Mouse (Mus musculus): ENCODE measurements at regions not wholly inside any gene's neighbourhood (a gene's known extent, or its start where the extent isn't known, plus 50 kb on each side); places are given as distances from the start of the nearest gene placed in this dataset.

DNA sequence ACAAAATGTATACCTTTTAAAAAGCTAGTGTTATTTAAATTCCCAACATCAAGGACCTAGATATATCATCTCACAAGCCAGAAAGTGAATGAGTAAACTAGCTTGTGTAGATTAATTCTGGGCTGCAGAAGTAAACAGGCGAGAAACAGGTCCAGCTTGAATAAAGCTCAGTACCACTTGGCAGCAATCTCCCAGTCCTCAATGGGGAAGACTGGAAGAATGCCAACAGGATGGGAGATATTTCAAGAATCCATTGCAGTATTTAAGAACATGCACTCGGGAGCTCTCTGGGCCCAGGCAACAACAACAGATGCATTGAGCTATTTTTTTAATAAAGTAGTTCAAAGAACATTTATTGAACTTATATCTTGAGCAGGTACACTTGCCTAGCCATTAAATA is 152.5 kb upstream of the Gpr101 start:
- in situ Hi-C loops (cut with MboI; ENCODE audit: low pct_ligation_motif_present, low pct_unique_long_range_greater_than_20kb, low sequenced_read_pairs) (loop anchor here (25.0 kb wide), 1 partner anchor 219 kb away; no protein-coding TSS in a partner anchor), dilution Hi-C loops (cut with MboI; ENCODE audit: extremely low pct_ligation_motif_present, extremely low pct_unique_long_range_greater_than_20kb, low sequenced_read_pairs) (no loop called here)
- no peak overlapping the region for H3K4me2 ChIP-seq (ENCODE audit: insufficient read depth, low read depth, poor library complexity, severe bottlenecking)

DNA sequence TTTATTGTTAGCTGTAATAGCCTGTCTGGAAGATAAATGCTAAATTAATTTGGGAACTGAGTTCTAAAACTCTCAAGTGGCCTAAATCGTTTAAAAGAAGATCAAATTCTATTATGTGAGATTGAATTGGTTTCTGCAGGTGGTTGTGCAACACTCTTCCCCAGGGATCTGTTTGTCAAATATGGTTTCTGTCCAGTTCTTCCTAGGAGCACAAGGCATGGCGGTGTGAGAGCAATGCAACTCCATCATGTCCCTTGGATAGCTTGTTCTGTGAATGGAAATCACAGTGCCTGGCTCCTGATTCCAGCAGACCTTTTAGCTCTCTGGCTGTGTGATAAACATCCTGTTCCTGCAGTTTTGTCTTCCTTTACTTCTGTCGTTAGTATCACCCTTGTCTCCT is 151.9 kb upstream of the Gpr101 start:
- dilution Hi-C loops (cut with MboI; ENCODE audit: extremely low pct_ligation_motif_present, extremely low pct_unique_long_range_greater_than_20kb, low sequenced_read_pairs): no loop called here
- in situ Hi-C loops (cut with MboI; ENCODE audit: low pct_ligation_motif_present, low pct_unique_long_range_greater_than_20kb, low sequenced_read_pairs): loop anchor here (25.0 kb wide), 1 partner anchor 218 kb away; no protein-coding TSS in a partner anchor
- Histone ChIP-seq H3K4me1 (ENCODE audit: control insufficient read depth in 1 of 2, insufficient read depth in 2 of 2) (no peaks in the 10 kb centered on the region), H3K9ac (ENCODE audit: insufficient read depth, low read depth) (no peak overlapping the region), H3K27me3 (replicated peaks) (no peaks in the 10 kb centered on the region), H3K36me3 (replicated peaks in 1 of 2; ENCODE audit: control insufficient read depth in 1 of 2, insufficient read depth in 1 of 2, low read length in 1 of 2) (no peaks in the 10 kb centered on the region), H3K4me2 (ENCODE audit: insufficient read depth, low read depth, poor library complexity, severe bottlenecking) (no peak overlapping the region), H3K4me3 (replicated peaks in 1 of 3; ENCODE audit: low read depth in 2 of 3, low read length in 2 of 3, poor library complexity in 1 of 3) (no peak overlapping the region), H3K79me2 (replicated peaks; ENCODE audit: control insufficient read depth, extremely low read depth, insufficient read depth, poor library complexity, severe bottlenecking) (no peaks in the 10 kb centered on the region), H3K27ac (ENCODE audit: insufficient read depth, low read depth) (no peak overlapping the region), H3K9me3 (replicated peaks; ENCODE audit: low read length) (no peaks in the 10 kb centered on the region)
- no peak for DNase-seq (ENCODE audit: extremely low read depth)
- TF ChIP-seq CHD2 (IDR thresholded peaks at IDR 0.05; ENCODE audit: low read length) (no peak), MXI1 (IDR thresholded peaks at IDR 0.05; ENCODE audit: low read depth, low read length) (no peak), MAZ (IDR thresholded peaks at IDR 0.05; ENCODE audit: low read depth, low read length) (no peak), ZKSCAN1 (IDR thresholded peaks at IDR 0.05; ENCODE audit: borderline replicate concordance, low read depth, low read length) (no peak), PAX5 (IDR thresholded peaks at IDR 0.05; ENCODE audit: low read length) (no peak), CHD1 (IDR thresholded peaks at IDR 0.05; ENCODE audit: low read depth, low read length) (no peak), MAFK (IDR thresholded peaks at IDR 0.05; ENCODE audit: insufficient replicate concordance, low read length) (no peak), ELF1 (IDR thresholded peaks at IDR 0.05; ENCODE audit: low read depth, low read length) (no peak), POLR2AphosphoS2 (IDR thresholded peaks at IDR 0.05; ENCODE audit: low read depth, low read length) (no peak), RCOR1 (conservative IDR thresholded peaks at IDR 0.05; ENCODE audit: low read depth, low read length) (no peak), JUN (IDR thresholded peaks at IDR 0.05; ENCODE audit: insufficient read depth, low read depth, low read length) (no peak), POLR2A (IDR thresholded peaks at IDR 0.05; ENCODE audit: low read depth, low read length) (no peak), IRF4 (IDR thresholded peaks at IDR 0.05; ENCODE audit: low read depth, low read length) (no peak), TBP (conservative IDR thresholded peaks at IDR 0.05; ENCODE audit: low read depth, low read length) (no peak), MEF2A (IDR thresholded peaks at IDR 0.05; ENCODE audit: borderline replicate concordance, low read depth, low read length) (no peak), MYC (IDR thresholded peaks at IDR 0.05; ENCODE audit: low read depth, low read length) (no peak)

More for the DNA sequence above, 152.5 kb upstream of the Gpr101 start:
- H3K79me2 ChIP-seq (replicated peaks; ENCODE audit: control insufficient read depth, extremely low read depth, insufficient read depth, poor library complexity, severe bottlenecking): no peaks in the 10 kb centered on the region
- no peak overlapping the region for H3K9ac ChIP-seq (ENCODE audit: insufficient read depth, low read depth)
- H3K9me3 ChIP-seq (replicated peaks; ENCODE audit: low read length): no peaks in the 10 kb centered on the region
- no peaks in the 10 kb centered on the region for H3K36me3 ChIP-seq (replicated peaks in 1 of 2; ENCODE audit: control insufficient read depth in 1 of 2, insufficient read depth in 1 of 2, low read length in 1 of 2)
- no peak for DNase-seq (ENCODE audit: extremely low read depth)
- no peak for TF ChIP-seq MYC (IDR thresholded peaks at IDR 0.05; ENCODE audit: low read depth, low read length)
- TF ChIP-seq MXI1 (IDR thresholded peaks at IDR 0.05; ENCODE audit: low read depth, low read length): no peak
- no peak for TF ChIP-seq RCOR1 (conservative IDR thresholded peaks at IDR 0.05; ENCODE audit: low read depth, low read length)
- no peak for TF ChIP-seq RAD21 (IDR thresholded peaks at IDR 0.05; ENCODE audit: low read depth, low read length)
- TF ChIP-seq E2F4 (IDR thresholded peaks at IDR 0.05; ENCODE audit: insufficient replicate concordance, low read depth, low read length): no peak
- TF ChIP-seq CTCF (conservative IDR thresholded peaks at IDR 0.05 in 1 of 2, IDR thresholded peaks at IDR 0.05 in 1 of 2; ENCODE audit: low read depth in 2 of 2, low read length in 2 of 2): no peak
- no peak for TF ChIP-seq POLR2AphosphoS2 (IDR thresholded peaks at IDR 0.05; ENCODE audit: low read depth, low read length)
- TF ChIP-seq NRF1 (IDR thresholded peaks at IDR 0.05; ENCODE audit: low read depth, low read length): no peak
- no peak for TF ChIP-seq UBTF (IDR thresholded peaks at IDR 0.05; ENCODE audit: low read depth, low read length)
- TF ChIP-seq GABPA (IDR thresholded peaks at IDR 0.05; ENCODE audit: insufficient replicate concordance, low read depth, low read length): no peak
- TF ChIP-seq CHD2 (IDR thresholded peaks at IDR 0.05; ENCODE audit: low read length): no peak
- no peak for TF ChIP-seq JUND (conservative IDR thresholded peaks at IDR 0.05; ENCODE audit: low read depth, low read length)
- TF ChIP-seq ZC3H11A (IDR thresholded peaks at IDR 0.05; ENCODE audit: low read depth, low read length): no peak
- no peak for TF ChIP-seq ELF1 (IDR thresholded peaks at IDR 0.05; ENCODE audit: low read depth, low read length)
- TF ChIP-seq USF1 (IDR thresholded peaks at IDR 0.05; ENCODE audit: low read depth, low read length): no peak
- TF ChIP-seq TCF12 (IDR thresholded peaks at IDR 0.05; ENCODE audit: low read depth, low read length): no peak
- no peak for TF ChIP-seq MEF2A (IDR thresholded peaks at IDR 0.05; ENCODE audit: borderline replicate concordance, low read depth, low read length)
- no peak for TF ChIP-seq USF2 (conservative IDR thresholded peaks at IDR 0.05; ENCODE audit: low read depth, low read length)
- no peaks in the 10 kb centered on the region for H3K27me3 ChIP-seq (replicated peaks)
- no peaks in the 10 kb centered on the region for H3K4me1 ChIP-seq (ENCODE audit: control insufficient read depth in 1 of 2, insufficient read depth in 2 of 2)
- H3K4me3 ChIP-seq (replicated peaks in 1 of 3; ENCODE audit: low read depth in 2 of 3, low read length in 2 of 3, poor library complexity in 1 of 3): no peak overlapping the region
- H3K27ac ChIP-seq (ENCODE audit: insufficient read depth, low read depth): no peak overlapping the region

All from CH12.LX (cell line).